Mouse (Mus musculus): Measurements from ENCODE around the gene Gm10324.
"Not testable (repeated sequence)": the region's sequence is repeated elsewhere in the genome, so short reads cannot be mapped to it uniquely, and the experiment has no call there.

Gene Gm10324

DNA sequence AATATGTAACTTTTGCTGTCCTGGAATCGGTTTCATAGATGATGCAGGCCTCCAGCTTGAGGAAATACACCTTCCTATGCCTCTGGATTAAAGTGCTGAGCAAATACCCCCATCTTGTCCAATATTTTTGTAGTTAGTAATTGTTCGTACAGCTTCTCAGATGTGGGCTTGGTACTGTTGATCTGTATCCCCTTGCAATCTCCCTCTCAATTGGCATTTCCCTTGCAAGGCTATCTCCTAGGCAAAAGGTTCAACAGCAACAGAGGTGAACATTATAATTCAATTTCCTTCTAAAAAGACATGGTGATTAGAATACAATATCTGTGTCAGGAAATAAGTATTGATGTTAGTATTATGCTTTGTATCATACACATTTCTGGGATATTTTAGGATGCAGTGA lies at the start of gene Gm10324:
Gene Gm10324 (plus strand): TSS at position 301 of the 400 bp plus-strand sequence.
- not testable (repeated sequence) for DNase-seq (ENCODE audit: low read depth, low spot score)

Measured in A20 (cell line).